Comparison of ENCODE assay signal across 8 mouse cellular contexts in the genomic region with DNA sequence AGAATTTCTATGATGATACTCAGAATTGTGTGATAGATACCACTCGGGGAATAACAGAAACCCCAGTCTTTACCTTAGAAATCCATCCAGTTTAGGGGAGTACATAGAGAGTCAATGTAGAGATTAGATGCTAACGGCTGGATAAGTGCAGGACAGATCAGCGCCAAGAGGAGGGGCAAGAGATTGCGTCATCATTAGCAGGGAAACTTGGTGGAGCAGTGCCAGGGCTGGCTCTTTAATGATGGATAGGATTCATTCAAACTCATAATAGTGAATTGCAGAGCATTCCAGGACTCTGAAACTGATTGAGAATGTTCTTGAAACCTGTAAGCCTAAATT. TPM values are rescaled to one million over a fixed set of nuclear protein-coding genes. Genes with fewer than 3 reads are reported as not detected.
DNase-seq lines count a peak whose midpoint lies in the region; ATAC-seq lines count a peak whose summit lies in the region.

No protein-coding gene starts in this region.

- H3K4me1 ChIP-seq in embryonic facial prominence, embryonic 12.5 days = peaks cover 19% of the 10 kb centered on the region
- peaks cover 17% of the 10 kb centered on the region for H3K4me1 ChIP-seq in limb, embryonic 10.5 days

- peak overlapping the region; percentile 98 for H3K4me3 ChIP-seq in embryonic facial prominence, embryonic 12.5 days
- peak overlapping the region; percentile 92 for H3K4me3 ChIP-seq in limb, embryonic 10.5 days

- H3K27me3 ChIP-seq in embryonic facial prominence, embryonic 12.5 days = no peaks in the 10 kb centered on the region
- no peaks in the 10 kb centered on the region for H3K27me3 ChIP-seq in limb, embryonic 10.5 days (ENCODE audit: low read depth, poor library complexity, severe bottlenecking)
- no peaks in the 10 kb centered on the region for H3K27me3 ChIP-seq in splenic B cell, adult 2 months (ENCODE audit: control insufficient read depth, insufficient read depth, low read length, poor library complexity, severe bottlenecking)

- H3K36me3 ChIP-seq in embryonic facial prominence, embryonic 12.5 days = no peaks in the 10 kb centered on the region
- H3K36me3 ChIP-seq in limb, embryonic 10.5 days = peaks cover 21% of the 10 kb centered on the region
- no peaks in the 10 kb centered on the region for H3K36me3 ChIP-seq in splenic B cell, adult 2 months (ENCODE audit: control insufficient read depth, insufficient read depth, low read length, poor library complexity, severe bottlenecking)

- no peak for ATAC-seq in embryonic facial prominence, embryonic 12.5 days (ENCODE audit: insufficient number of reproducible peaks, insufficient read depth, low FRiP score, low TSS enrichment)

- peak overlapping the region; percentile 89 for H3K4me2 ChIP-seq in embryonic facial prominence, embryonic 12.5 days (replicated peaks)

- H3K9ac ChIP-seq in embryonic facial prominence, embryonic 12.5 days = peak overlapping the region; percentile 99

- no peaks in the 10 kb centered on the region for H3K9me3 ChIP-seq in embryonic facial prominence, embryonic 12.5 days
- no peaks in the 10 kb centered on the region for H3K9me3 ChIP-seq in limb, embryonic 10.5 days (replicated peaks)

- H3K27ac ChIP-seq in embryonic facial prominence, embryonic 12.5 days = peak overlapping the region; percentile 96
- peak overlapping the region; percentile 99 for H3K27ac ChIP-seq in limb, embryonic 10.5 days

- peak; percentile 14 to 24 for DNase-seq in B cell, adult 2 months
- peak; percentile 84 for DNase-seq in adrenal gland, adult 2 months
- DNase-seq in heart, adult 11 months = peak; percentile 97
- peak; percentile 55 for DNase-seq in kidney, adult 11 months
- DNase-seq in limb, embryonic 10.5 days (ENCODE audit: low spot score) = no peak
- DNase-seq in mesoderm, embryonic 11.5 days (ENCODE audit: low read depth, low spot score) = peak; percentile 50
- DNase-seq in splenic B cell, adult 2 months (ENCODE audit: low read depth, low spot score) = peak; percentile 19

- WGBS in embryonic facial prominence, embryonic 12.5 days = 0% methylated on average over 4 of the region's 4 CpGs
- WGBS in limb, embryonic 10.5 days = 1% methylated on average over 4 of the region's 4 CpGs

RNA-seq across cellular contexts. Expression of a gene that starts 27.3 kb away (rescaled TPM):
- 100 to 1,000 TPM; 154 to 167 TPM for total RNA-seq in adrenal gland, adult 2 months (2021)
- 57.5 and 96.7 TPM in 2 replicates for polyA plus RNA-seq in adrenal gland, adult 2 months (2012; rRNA removed)
- polyA plus RNA-seq in embryonic facial prominence, embryonic 12.5 days (2016; fragmentation: Nextera tagmentation; extraction: Ambion mirVana) = 230 and 231 TPM in 2 replicates
- polyA plus RNA-seq in limb, embryonic 10.5 days (2016; fragmentation: Nextera tagmentation; extraction: Ambion mirVana) = 246 and 265 TPM in 2 replicates

RNA-seq across cellular contexts. Expression of a gene that starts 27.4 kb away (rescaled TPM):
- 10 to 100 TPM; 49.2 to 87.3 TPM for total RNA-seq in adrenal gland, adult 2 months (2021)
- polyA plus RNA-seq in adrenal gland, adult 2 months (2012; rRNA removed) = 17.2 and 30.2 TPM in 2 replicates
- polyA plus RNA-seq in embryonic facial prominence, embryonic 12.5 days (2016; fragmentation: Nextera tagmentation; extraction: Ambion mirVana) = 12.0 and 15.6 TPM in 2 replicates
- polyA plus RNA-seq in limb, embryonic 10.5 days (2016; fragmentation: Nextera tagmentation; extraction: Ambion mirVana) = 10.6 and 11.3 TPM in 2 replicates

RNA-seq across cellular contexts. Expression of a gene that starts 30.1 kb away (rescaled TPM):
- 100 to 1,000 TPM; 138 to 351 TPM for total RNA-seq in adrenal gland, adult 2 months (2021)
- 942 and 1,575 TPM in 2 replicates for polyA plus RNA-seq in adrenal gland, adult 2 months (2012; rRNA removed)
- polyA plus RNA-seq in embryonic facial prominence, embryonic 12.5 days (2016; fragmentation: Nextera tagmentation; extraction: Ambion mirVana) = 43.2 and 47.4 TPM in 2 replicates
- 26.0 and 28.6 TPM in 2 replicates for polyA plus RNA-seq in limb, embryonic 10.5 days (2016; fragmentation: Nextera tagmentation; extraction: Ambion mirVana)

RNA-seq across cellular contexts. Expression of a gene that starts 49.3 kb away (rescaled TPM):
- 100 to 1,000 TPM in 1 of 2 experiments, 10 to 100 TPM in 1; 80.8 to 268 TPM for total RNA-seq in adrenal gland, adult 2 months (2021)
- polyA plus RNA-seq in adrenal gland, adult 2 months (2012; rRNA removed) = 59.9 and 80.9 TPM in 2 replicates
- polyA plus RNA-seq in embryonic facial prominence, embryonic 12.5 days (2016; fragmentation: Nextera tagmentation; extraction: Ambion mirVana) = 14.1 and 16.4 TPM in 2 replicates
- 4.7 and 6.0 TPM in 2 replicates for polyA plus RNA-seq in limb, embryonic 10.5 days (2016; fragmentation: Nextera tagmentation; extraction: Ambion mirVana)

Comparison
In these comparisons a context has a peak if more than half of its experiments do, and no peak if none do; other contexts are left out.
1. RNA of a gene that starts 30.1 kb away (polyA plus RNA-seq): 942 to 1,575 TPM in adrenal gland, adult 2 months; 43.2 to 47.4 TPM in embryonic facial prominence, embryonic 12.5 days and 26.0 to 28.6 TPM in limb, embryonic 10.5 days; every median in the first group is over 10 times any median in the second.